Mouse (Mus musculus) kidney, embryonic 15.5 days (tissue): ENCODE results near the gene Prkd2. TPM values are rescaled to one million over a fixed set of nuclear protein-coding genes. Genes with fewer than 3 reads are reported as not detected.
A peak's percentile ranks its signal among the peaks of the same experiment; 100 is the strongest.

ENCODE experiments used
- ATAC-seq: fragments of 200-750 bp; cut with Nextera tagmentation; replicated peaks from 2 replicates; pipeline ENCODE4 v1.8.0; 2017; ENCODE audit warnings: moderate TSS enrichment; ENCODE audit not compliant: low FRiP score
- H3K27ac ChIP-seq: fragments of 300-500 bp; sonication (generic); 2 replicates; pipeline ENCODE4 v1.5.1; 2015; ENCODE audit warnings: mild to moderate bottlenecking, inconsistent platforms
- H3K27me3 ChIP-seq: fragments of 300-500 bp; sonication (generic); 2 replicates; pipeline ENCODE4 v1.6.1; 2015; ENCODE audit warnings: inconsistent platforms
- H3K36me3 ChIP-seq: fragments of 300-500 bp; sonication (generic); 2 replicates; pipeline ENCODE4 v1.6.1; 2015; ENCODE audit warnings: inconsistent platforms
- H3K4me1 ChIP-seq: fragments of 300-500 bp; sonication (generic); 2 replicates; pipeline ENCODE4 v1.6.1; 2015; ENCODE audit warnings: inconsistent platforms
- H3K4me2 ChIP-seq: fragments of 300-500 bp; sonication (generic); 2 replicates; pipeline ENCODE4 v1.6.1; 2015; ENCODE audit warnings: moderate library complexity, mild to moderate bottlenecking, inconsistent platforms
- H3K4me3 ChIP-seq: fragments of 300-500 bp; sonication (generic); replicated peaks from 2 replicates; pipeline ENCODE4 v1.5.1; 2015; ENCODE audit warnings: mild to moderate bottlenecking, inconsistent platforms
- H3K9ac ChIP-seq: fragments of 300-500 bp; sonication (generic); 2 replicates; pipeline ENCODE4 v1.6.1; 2015; ENCODE audit warnings: mild to moderate bottlenecking, inconsistent platforms
- H3K9me3 ChIP-seq: fragments of 300-500 bp; sonication (generic); replicated peaks from 2 replicates; pipeline ENCODE4 v1.6.1; 2016; ENCODE audit warnings: inconsistent platforms
- WGBS: fragments of 180-500 bp; shearing (Covaris S2); methylation state at CpG from one replicate; pipeline ENCODE4 v1.1.7; 2015; ENCODE audit warnings: mixed read lengths; 5-methylcytosine and 5-hydroxymethylcytosine counted together
- polyA plus RNA-seq: library from polyadenylated mRNA; unstranded; fragments of >200 nt; fragmentation: Nextera tagmentation; extraction: Ambion mirVana; gene quantifications from 2 replicates; pipeline ENCODE4 v1.2.1, GENCODE M21; 2015

Prkd2 gene
- polyA plus RNA-seq, 1 experiment from 2014 or later: 17.7 TPM

DNA sequence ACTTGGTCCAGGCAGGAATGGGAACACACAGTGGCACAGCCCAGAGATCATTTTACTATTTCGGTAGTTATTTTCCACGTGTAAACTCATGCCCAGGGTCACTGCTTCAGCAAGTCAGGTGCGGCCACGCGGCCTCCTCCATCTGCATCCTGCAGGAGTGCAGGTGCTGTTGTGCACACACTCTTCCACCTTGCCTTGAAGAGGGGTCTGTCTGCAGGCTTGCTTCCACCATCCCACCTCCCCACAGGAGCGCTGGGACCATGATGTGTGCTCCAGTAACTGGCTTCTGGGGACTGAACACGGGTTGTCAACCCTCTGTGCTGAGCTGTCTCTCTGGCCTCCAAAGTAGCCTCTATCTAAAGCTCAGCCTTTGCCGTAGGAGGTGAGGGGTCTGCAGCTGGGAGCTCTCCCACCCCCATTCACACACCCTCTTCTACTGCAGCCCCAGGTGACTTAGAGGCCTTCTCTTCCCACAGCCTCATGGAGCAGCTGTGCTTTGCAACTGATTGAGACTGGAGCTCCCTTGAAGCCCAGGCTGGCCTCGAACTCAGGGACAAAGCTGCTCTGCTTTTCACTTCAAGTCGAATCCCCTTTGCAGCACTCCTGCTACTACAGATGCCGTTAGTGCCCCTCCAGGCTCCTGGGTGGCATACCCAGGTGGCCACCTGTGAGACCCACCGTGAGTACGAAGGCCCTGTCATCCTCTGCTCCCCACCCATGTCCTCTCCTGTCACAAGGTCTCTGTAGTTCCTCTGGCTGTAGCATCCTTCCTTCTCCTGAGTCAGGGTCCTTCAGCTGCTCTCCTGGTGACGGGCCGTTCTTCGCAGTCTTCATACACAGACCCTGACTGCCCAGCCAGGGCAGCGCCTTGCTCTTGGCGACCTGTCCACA is 72.0 kb downstream of the Prkd2 start:
- no peak for ATAC-seq
- peaks cover 56% of the 10 kb centered on the region for H3K36me3 ChIP-seq
- 81% methylated on average over 18 of the region's 18 CpGs for WGBS

DNA sequence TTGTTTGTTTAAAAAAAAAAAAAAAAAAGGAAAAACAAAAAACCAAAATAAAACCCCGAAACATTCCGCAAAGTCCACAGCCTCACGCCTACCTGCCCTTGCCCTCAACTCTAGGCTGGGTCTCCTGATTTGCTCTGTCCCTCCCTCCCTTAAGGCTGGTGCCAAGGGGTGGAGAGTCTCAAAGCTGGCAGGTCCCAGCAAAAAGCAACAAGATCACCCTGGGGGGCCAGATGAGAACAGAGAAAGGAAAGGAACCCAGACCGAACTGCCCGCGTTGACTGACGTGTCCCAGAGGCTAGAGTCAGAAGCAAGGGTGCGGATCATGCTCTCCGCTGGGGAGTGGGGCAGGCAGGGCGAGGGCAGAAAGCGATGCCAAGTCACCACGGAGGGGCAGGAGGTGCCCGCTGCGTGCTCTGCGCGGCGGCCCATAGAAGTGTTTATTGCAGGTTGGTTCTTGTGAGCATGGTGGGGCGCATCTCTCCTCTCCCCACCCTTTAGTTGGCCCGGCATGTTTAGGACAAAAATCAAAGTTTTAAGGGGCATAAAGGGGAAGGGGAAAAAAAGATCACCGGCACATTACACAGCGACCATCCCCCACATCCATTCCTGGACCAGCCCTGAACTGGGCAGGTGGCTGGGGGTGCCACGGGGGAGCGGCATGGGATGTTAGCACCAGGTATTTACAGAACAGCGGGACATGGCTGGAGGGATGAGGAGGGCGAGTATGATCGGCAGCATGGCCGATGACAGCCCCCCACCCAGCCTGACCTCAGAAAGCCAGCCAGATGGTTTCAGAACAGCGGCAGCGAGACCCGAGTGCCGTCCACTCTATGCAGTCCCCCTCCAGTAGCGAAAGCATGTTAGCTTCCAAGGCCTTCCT is 73.0 kb downstream of the Prkd2 start:
- H3K27ac ChIP-seq: no peak overlapping the region
- H3K27me3 ChIP-seq: no peaks in the 10 kb centered on the region
- H3K4me3 ChIP-seq: no peak overlapping the region
- no peaks in the 10 kb centered on the region for H3K9me3 ChIP-seq
- peaks cover 63% of the 10 kb centered on the region for H3K36me3 ChIP-seq
- WGBS: 92% methylated on average over 31 of the region's 32 CpGs
- no peak for ATAC-seq
- no peak overlapping the region for H3K4me2 ChIP-seq
- peaks cover 35% of the 10 kb centered on the region for H3K4me1 ChIP-seq
- no peak overlapping the region for H3K9ac ChIP-seq

More for the DNA sequence above, 72.0 kb downstream of the Prkd2 start:
- no peaks in the 10 kb centered on the region for H3K27me3 ChIP-seq
- no peak overlapping the region for H3K4me3 ChIP-seq
- no peak overlapping the region for H3K4me2 ChIP-seq
- H3K4me1 ChIP-seq: peaks cover 31% of the 10 kb centered on the region
- H3K27ac ChIP-seq: no peak overlapping the region
- no peaks in the 10 kb centered on the region for H3K9me3 ChIP-seq
- no peak overlapping the region for H3K9ac ChIP-seq

DNA sequence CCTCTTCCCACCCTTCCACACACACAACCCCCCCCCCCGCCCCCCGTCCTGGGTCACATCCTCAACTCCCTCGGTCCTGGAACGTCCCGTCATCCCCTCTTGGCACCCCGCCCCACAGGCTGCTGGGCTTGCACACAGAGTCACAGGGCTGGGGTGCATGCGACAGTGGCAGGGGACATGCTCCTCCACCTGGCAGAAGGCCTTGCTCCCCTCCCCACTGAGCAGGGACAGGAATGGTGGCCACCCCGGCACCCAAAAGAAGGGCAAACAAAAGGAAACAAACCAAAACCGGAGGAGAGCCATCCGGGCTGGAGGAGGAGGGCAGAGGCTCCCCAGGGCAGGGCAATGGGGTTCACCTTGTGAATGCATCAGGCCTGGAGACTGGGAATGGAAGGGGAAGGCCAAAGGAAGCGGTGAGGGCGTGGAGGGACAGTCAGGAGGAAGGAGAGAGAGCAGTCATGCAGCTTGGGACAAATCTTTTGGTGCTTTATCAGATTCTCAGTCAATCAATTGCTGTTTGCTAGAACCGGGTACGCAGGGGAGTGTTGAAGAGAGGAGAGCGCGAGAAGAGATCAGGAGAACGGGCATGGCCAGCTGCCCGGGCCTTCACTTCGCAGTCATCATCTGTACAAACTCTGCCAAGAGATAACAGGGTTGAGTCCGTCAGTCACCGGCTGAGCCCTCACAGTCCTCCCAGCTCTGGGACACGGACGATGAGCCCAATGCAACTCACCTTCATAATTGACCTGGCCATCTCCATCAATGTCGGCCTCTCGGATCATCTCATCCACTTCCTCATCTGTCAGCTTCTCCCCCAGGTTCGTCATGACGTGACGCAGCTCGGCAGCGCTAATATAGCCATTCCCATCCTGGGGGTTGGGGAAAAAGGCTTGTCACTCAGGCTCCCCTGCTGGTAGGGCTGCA is 73.9 kb downstream of the Prkd2 start:
- Histone ChIP-seq H3K9ac (no peak overlapping the region), H3K4me2 (no peak overlapping the region), H3K27me3 (no peaks in the 10 kb centered on the region), H3K27ac (no peak overlapping the region), H3K4me3 (no peak overlapping the region), H3K9me3 (no peaks in the 10 kb centered on the region), H3K36me3 (peaks cover 67% of the 10 kb centered on the region), H3K4me1 (peaks cover 44% of the 10 kb centered on the region)
- no peak for ATAC-seq
- 83% methylated on average over 30 of the region's 30 CpGs for WGBS

DNA sequence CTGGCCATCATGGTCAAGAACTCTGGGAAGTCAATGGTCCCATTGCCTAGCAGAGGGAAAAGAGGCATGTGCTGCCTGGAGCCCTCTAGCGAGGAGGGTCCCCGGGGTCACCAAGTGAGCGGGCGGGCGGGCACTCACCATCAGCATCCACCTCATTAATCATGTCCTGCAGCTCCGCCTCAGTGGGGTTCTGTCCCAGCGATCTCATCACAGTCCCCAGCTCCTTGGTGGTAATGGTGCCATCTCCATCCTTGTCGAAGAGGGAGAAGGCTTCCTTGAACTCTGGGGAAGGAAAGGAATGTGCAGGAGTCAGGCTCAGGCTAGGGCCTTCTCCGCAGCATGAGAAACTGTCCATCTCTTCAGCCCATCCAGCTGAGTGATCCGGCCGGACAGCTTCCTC is 74.7 kb downstream of the Prkd2 start:
- H3K9me3 ChIP-seq: no peaks in the 10 kb centered on the region
- H3K27me3 ChIP-seq: no peaks in the 10 kb centered on the region
- peaks cover 67% of the 10 kb centered on the region for H3K36me3 ChIP-seq
- H3K4me2 ChIP-seq: no peak overlapping the region
- no peak overlapping the region for H3K9ac ChIP-seq
- no peak overlapping the region for H3K27ac ChIP-seq
- peaks cover 53% of the 10 kb centered on the region for H3K4me1 ChIP-seq
- 58% methylated on average over 11 of the region's 11 CpGs for WGBS
- ATAC-seq: no peak
- no peak overlapping the region for H3K4me3 ChIP-seq

DNA sequence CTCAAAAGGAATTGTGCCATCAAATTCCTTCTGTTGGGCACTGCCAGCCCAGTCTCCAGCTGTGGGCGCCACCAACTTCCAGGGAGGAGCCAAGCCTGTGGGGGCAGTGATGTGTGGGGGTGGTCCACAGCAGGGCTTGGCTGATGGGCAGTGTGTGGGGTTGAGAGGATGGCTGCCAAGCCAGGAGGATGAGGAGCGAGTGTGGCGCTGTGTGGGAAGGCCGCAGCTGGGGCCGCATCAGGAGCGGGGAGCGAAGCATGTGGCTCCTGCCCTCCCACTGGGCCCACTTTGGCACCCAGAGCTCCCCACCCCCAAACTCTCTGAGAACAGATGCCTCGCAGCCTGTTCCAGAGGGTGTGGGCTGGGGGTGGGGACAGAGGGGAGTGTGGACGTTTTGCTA is 75.3 kb downstream of the Prkd2 start:
- H3K4me2 ChIP-seq: no peak overlapping the region
- peaks cover 59% of the 10 kb centered on the region for H3K4me1 ChIP-seq
- H3K36me3 ChIP-seq: peaks cover 67% of the 10 kb centered on the region
- H3K27me3 ChIP-seq: no peaks in the 10 kb centered on the region
- no peak for ATAC-seq
- H3K4me3 ChIP-seq: no peak overlapping the region
- 79% methylated on average over 9 of the region's 9 CpGs for WGBS
- no peak overlapping the region for H3K27ac ChIP-seq
- H3K9ac ChIP-seq: no peak overlapping the region
- H3K9me3 ChIP-seq: no peaks in the 10 kb centered on the region

DNA sequence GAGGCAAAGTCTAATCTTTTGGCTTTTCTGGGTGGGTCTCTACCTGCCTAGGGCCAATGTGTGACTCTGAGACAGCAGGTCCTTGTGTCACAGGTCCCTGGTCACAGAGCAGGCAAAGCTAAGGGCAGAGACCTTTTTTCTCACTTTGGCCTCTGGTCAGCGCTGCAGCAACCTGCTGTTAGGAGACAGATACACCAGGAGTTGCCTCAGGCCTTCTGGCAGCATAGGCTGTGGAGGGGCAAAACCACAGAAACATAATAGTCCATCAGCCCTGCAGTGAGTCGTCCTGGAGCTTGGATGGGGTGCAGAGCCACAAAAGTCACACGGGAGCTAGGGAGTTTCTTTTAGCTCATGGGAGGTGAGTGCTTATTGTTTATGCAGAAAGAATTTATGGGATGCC is 76.0 kb downstream of the Prkd2 start:
- H3K36me3 ChIP-seq: peaks cover 67% of the 10 kb centered on the region
- H3K27me3 ChIP-seq: no peaks in the 10 kb centered on the region
- no peaks in the 10 kb centered on the region for H3K9me3 ChIP-seq
- ATAC-seq: no peak
- no peak overlapping the region for H3K27ac ChIP-seq
- H3K4me2 ChIP-seq: no peak overlapping the region
- peaks cover 57% of the 10 kb centered on the region for H3K4me1 ChIP-seq
- WGBS: 78% methylated on average over 3 of the region's 3 CpGs
- no peak overlapping the region for H3K4me3 ChIP-seq
- no peak overlapping the region for H3K9ac ChIP-seq

DNA sequence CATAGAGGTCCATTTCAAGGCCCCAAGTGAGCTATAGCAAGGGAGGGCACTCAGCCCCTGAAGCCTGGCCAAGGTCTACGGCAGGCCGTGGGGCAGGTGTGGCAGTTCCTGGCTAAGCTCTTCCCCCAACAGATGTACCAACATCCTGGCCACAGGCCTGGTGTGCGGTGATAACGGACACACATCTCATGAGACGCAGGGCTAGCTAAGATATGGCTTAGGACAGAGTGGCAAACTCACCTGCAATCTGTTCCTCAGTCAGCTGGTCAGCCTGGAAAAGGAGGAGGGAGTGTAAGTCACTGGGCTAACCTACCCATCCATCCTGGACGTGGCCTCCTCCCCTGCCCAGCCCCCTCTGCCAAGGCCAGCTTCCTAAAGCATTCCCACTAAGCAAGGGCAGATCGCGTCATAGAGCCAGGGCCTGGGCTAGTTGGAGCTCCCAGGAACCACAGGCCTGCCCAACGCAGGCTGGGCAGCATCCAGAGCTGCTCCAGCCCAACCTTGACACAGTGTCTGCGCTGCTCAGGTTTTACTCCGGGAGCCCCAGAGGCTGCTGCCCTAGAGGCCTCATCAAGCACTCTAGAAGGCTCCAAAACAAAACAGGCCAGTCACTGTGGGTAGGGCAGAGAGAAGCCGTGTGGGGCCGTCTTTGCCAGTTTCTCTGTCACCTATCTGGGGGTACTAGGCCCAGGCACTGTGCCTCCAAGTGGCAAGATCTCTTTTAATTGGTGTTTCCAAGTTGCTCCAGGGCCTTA is 76.9 kb downstream of the Prkd2 start:
- 81% methylated on average over 13 of the region's 13 CpGs for WGBS
- H3K4me3 ChIP-seq: 0 out of 2 replicates have a peak overlapping the region, but pooled peaks have one; percentile 3
- H3K36me3 ChIP-seq: peaks cover 62% of the 10 kb centered on the region
- peaks cover 57% of the 10 kb centered on the region for H3K4me1 ChIP-seq
- no peaks in the 10 kb centered on the region for H3K9me3 ChIP-seq
- 0 out of 2 replicates have a peak overlapping the region, but pooled peaks have one; percentile 12 for H3K4me2 ChIP-seq
- no peak overlapping the region for H3K9ac ChIP-seq
- ATAC-seq: no peak
- no peaks in the 10 kb centered on the region for H3K27me3 ChIP-seq
- H3K27ac ChIP-seq: peak overlapping the region; percentile 3; the same call in 1 of the 2 replicates

Other genes with a start within 250 kb of the Prkd2 start
- gene Arhgap35, start 227.9 kb upstream of the Prkd2 start, polyA plus RNA-seq: 16.8 and 18.2 TPM in 2 replicates
- not detected in 2 replicates for gene Ceacam15, start 167.2 kb upstream of the Prkd2 start, polyA plus RNA-seq
- not detected in 2 replicates for gene Ceacam9, start 121.0 kb upstream of the Prkd2 start, polyA plus RNA-seq
- gene Ap2s1, start 104.5 kb upstream of the Prkd2 start, polyA plus RNA-seq: 255 and 262 TPM in 2 replicates
- 46.9 and 48.6 TPM in 2 replicates for gene Slc1a5, start 61.6 kb upstream of the Prkd2 start, polyA plus RNA-seq
- 91.5 and 99.8 TPM in 2 replicates for gene Strn4, start 27.0 kb upstream of the Prkd2 start, polyA plus RNA-seq
- 32.0 and 34.1 TPM in 2 replicates for gene Fkrp, start 26.2 kb upstream of the Prkd2 start, polyA plus RNA-seq
- gene Dact3, start 32.4 kb downstream of the Prkd2 start, polyA plus RNA-seq: 2.6 TPM in 2 replicates
- 6.8 and 7.8 TPM in 2 replicates for gene Gng8, start 48.9 kb downstream of the Prkd2 start, polyA plus RNA-seq
- 1.5 and 2.1 TPM in 2 replicates for gene Ptgir, start 63.6 kb downstream of the Prkd2 start, polyA plus RNA-seq
- gene Calm3, start 81.2 kb downstream of the Prkd2 start, polyA plus RNA-seq: 116 and 124 TPM in 2 replicates
- gene Pnmal2, start 101.8 kb downstream of the Prkd2 start, polyA plus RNA-seq: 7.7 and 9.2 TPM in 2 replicates
- gene Pnmal1, start 116.8 kb downstream of the Prkd2 start, polyA plus RNA-seq: 0.58 and 0.90 TPM in 2 replicates
- 0.23 and 0.31 TPM in 2 replicates for gene Gm42372, start 140.2 kb downstream of the Prkd2 start, polyA plus RNA-seq
- gene Ccdc8, start 149.8 kb downstream of the Prkd2 start, polyA plus RNA-seq: 35.7 and 41.2 TPM in 2 replicates
- gene Ppp5c, start 185.0 kb downstream of the Prkd2 start, polyA plus RNA-seq: 110 and 115 TPM in 2 replicates
- 18.4 and 22.5 TPM in 2 replicates for gene Hif3a, start 219.5 kb downstream of the Prkd2 start, polyA plus RNA-seq
- 0.09 and 0.13 TPM in 2 replicates for gene Psg16, start 231.1 kb downstream of the Prkd2 start, polyA plus RNA-seq